Mouse (Mus musculus): Measurements from ENCODE around the gene Tyro3. TPM values are rescaled to one million over a fixed set of nuclear protein-coding genes. Genes with fewer than 3 reads are reported as not detected.
A peak's percentile ranks its signal among the peaks of the same experiment; 100 is the strongest.

Tyro3 gene
- polyA plus RNA-seq, 1 experiment from 2014 or later, result 7.3 TPM

DNA sequence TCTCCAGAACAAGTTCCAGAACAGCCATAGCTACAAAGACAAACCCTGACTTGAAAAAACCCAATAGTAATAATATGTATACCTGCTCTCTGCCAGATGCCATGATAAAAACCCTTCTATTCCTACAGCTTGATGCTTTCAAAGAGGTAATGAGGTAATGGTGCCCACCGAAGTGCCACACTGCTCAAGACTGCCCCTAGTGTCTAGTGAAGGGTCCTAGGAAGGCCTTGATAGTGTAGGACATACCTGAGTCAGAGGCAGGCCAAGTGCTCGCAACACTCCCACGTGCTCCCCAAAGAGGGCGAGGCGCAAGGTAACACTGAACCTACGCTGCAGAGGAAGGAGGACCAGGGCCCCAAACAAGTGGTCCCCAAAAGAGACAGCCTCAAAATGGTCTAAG is 30.3 kb upstream of the Tyro3 start:
- Histone ChIP-seq H3K27me3 (ENCODE audit: control insufficient read depth, insufficient read depth, low read length) (no peaks in the 10 kb centered on the region), H3K36me3 (ENCODE audit: control insufficient read depth, insufficient read depth, low read length) (peaks cover 30% of the 10 kb centered on the region), H3K9ac (ENCODE audit: low read depth, low read length) (no peak overlapping the region), H3K9me3 (replicated peaks; ENCODE audit: control insufficient read depth, low read length) (no peaks in the 10 kb centered on the region), H3K4me3 (ENCODE audit: low read depth, low read length) (no peak overlapping the region), H3K4me2 (no peak overlapping the region), H3K27ac (ENCODE audit: low read depth, low read length) (no peak overlapping the region), H3K4me1 (ENCODE audit: control insufficient read depth, insufficient read depth, low read length) (no peaks in the 10 kb centered on the region)
- no peak for ATAC-seq (replicated peaks; ENCODE audit: insufficient number of reproducible peaks, low FRiP score, low TSS enrichment)
- WGBS (ENCODE audit: insufficient replicate concordance), result 90% methylated on average over 6 of the region's 6 CpGs

- WGBS (ENCODE audit: insufficient replicate concordance), result under 1% methylated on average over 44 of the region's 44 CpGs
- H3K36me3 ChIP-seq (ENCODE audit: control insufficient read depth, insufficient read depth, low read length), result peaks cover 4% of the 10 kb centered on the region; the same call in 1 of the 2 replicates
- 0 out of 2 replicates have a peak, but pooled peaks cover 4% of the 10 kb centered on the region for H3K4me1 ChIP-seq (ENCODE audit: control insufficient read depth, insufficient read depth, low read length)
- peak within 1 kb of the TSS; percentile 77 for H3K27ac ChIP-seq (ENCODE audit: low read depth, low read length)
- H3K4me2 ChIP-seq, result peak within 1 kb of the TSS; percentile 80
- H3K4me3 ChIP-seq (ENCODE audit: low read depth, low read length), result peak within 1 kb of the TSS; percentile 62
- peak within 1 kb of the TSS; percentile 73 for H3K9ac ChIP-seq (ENCODE audit: low read depth, low read length)
- no peaks in the 10 kb centered on the region for H3K27me3 ChIP-seq (ENCODE audit: control insufficient read depth, insufficient read depth, low read length)
- no peaks in the 10 kb centered on the region for H3K9me3 ChIP-seq (replicated peaks; ENCODE audit: control insufficient read depth, low read length)
- ATAC-seq (replicated peaks; ENCODE audit: insufficient number of reproducible peaks, low FRiP score, low TSS enrichment), result peak; percentile 86
Measured at GRCm38 (mm10) chr2:119787206-119787883, 10.2 kb upstream of the Tyro3 start, which contains the start of gene Rpap1. Gene Rpap1, minus strand, starts transcription at chr2:119787537.

DNA sequence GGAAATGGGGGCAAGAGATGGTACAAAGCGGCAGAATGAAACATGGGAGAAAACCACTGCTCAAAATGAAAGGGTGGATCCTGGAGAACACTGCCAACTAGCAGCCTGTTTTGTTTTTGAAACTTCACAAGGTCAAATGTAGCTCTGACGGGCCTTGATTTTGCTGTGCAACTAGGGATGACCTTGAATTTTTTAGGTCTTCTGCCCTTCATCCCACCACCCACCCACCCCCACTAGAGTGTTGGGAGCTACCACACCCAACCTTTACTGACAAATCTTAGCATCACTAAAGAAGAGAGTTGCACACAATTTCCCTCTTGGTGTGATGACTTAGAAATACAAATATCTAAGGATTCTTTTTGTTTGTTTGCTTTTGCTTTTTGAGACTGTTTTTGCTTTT is 7.5 kb upstream of the Tyro3 start:
- Histone ChIP-seq H3K27me3 (ENCODE audit: control insufficient read depth, insufficient read depth, low read length) (no peaks in the 10 kb centered on the region), H3K27ac (ENCODE audit: low read depth, low read length) (no peak overlapping the region), H3K9ac (ENCODE audit: low read depth, low read length) (no peak overlapping the region), H3K4me3 (ENCODE audit: low read depth, low read length) (no peak overlapping the region), H3K4me2 (no peak overlapping the region), H3K36me3 (ENCODE audit: control insufficient read depth, insufficient read depth, low read length) (no peaks in the 10 kb centered on the region), H3K4me1 (ENCODE audit: control insufficient read depth, insufficient read depth, low read length) (0 out of 2 replicates have a peak, but pooled peaks cover 4% of the 10 kb centered on the region), H3K9me3 (replicated peaks; ENCODE audit: control insufficient read depth, low read length) (no peaks in the 10 kb centered on the region)
- 73% methylated on average over 2 of the region's 2 CpGs for WGBS (ENCODE audit: insufficient replicate concordance)
- no peak for ATAC-seq (replicated peaks; ENCODE audit: insufficient number of reproducible peaks, low FRiP score, low TSS enrichment)

- peak overlapping the region; percentile 3; the same call in 1 of the 2 replicates for H3K27ac ChIP-seq (ENCODE audit: low read depth, low read length)
- peaks cover 24% of the 10 kb centered on the region for H3K4me1 ChIP-seq (ENCODE audit: control insufficient read depth, insufficient read depth, low read length)
- peaks cover 20% of the 10 kb centered on the region for H3K27me3 ChIP-seq (ENCODE audit: control insufficient read depth, insufficient read depth, low read length)
- WGBS (ENCODE audit: insufficient replicate concordance), result 10% methylated on average over 13 of the region's 13 CpGs
- no peak overlapping the region for H3K9ac ChIP-seq (ENCODE audit: low read depth, low read length)
- no peak for ATAC-seq (replicated peaks; ENCODE audit: insufficient number of reproducible peaks, low FRiP score, low TSS enrichment)
- no peaks in the 10 kb centered on the region for H3K9me3 ChIP-seq (replicated peaks; ENCODE audit: control insufficient read depth, low read length)
- H3K36me3 ChIP-seq (ENCODE audit: control insufficient read depth, insufficient read depth, low read length), result no peaks in the 10 kb centered on the region
- peak overlapping the region; percentile 99 for H3K4me2 ChIP-seq
- 0 out of 2 replicates have a peak overlapping the region, but pooled peaks have one; percentile 8 for H3K4me3 ChIP-seq (ENCODE audit: low read depth, low read length)
Measured at GRCm38 (mm10) chr2:119798246-119798927, 854 bp downstream of the Tyro3 start.

DNA sequence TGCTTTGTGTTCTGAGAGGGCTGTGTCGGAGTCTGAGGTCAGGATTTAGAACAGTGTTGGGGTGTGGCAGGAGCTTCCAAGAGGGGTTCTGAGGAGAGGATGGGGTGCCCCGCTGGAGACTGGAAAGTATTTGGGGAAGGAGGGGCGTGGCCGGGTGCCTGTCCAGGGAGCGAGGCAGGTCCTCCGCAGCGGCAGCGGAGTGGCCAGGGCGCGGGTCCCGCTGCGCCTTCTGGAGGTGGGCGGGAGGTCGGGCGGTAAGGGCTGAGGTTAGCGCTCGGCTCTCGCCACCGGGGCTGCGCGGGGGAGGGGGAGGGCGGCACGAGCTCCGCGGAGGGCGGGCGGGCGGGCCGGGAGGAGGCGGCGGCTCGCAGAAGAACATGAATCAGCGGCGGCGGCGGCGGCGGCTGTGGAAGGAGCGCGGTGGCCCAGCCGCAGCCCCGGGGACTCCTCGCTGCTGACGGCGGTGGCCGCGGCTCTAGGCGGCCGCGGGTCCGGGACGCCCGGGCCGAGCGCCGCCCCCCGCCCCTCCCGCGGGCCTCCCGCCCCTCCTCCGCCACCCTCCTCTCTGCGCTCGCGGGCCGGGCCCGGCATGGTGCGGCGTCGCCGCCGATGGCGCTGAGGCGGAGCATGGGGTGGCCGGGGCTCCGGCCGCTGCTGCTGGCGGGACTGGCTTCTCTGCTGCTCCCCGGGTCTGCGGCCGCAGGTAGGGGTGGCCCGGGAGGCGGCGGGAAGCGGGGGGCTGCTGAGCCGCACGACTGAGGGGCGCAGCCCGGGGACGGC is 1.8 kb downstream of the Tyro3 start:
- Histone ChIP-seq H3K4me3 (ENCODE audit: low read depth, low read length) (peak overlapping the region; percentile 73), H3K4me2 (peak overlapping the region; percentile 99), H3K9ac (ENCODE audit: low read depth, low read length) (peak overlapping the region; percentile 79), H3K27me3 (ENCODE audit: control insufficient read depth, insufficient read depth, low read length) (peaks cover 20% of the 10 kb centered on the region), H3K36me3 (ENCODE audit: control insufficient read depth, insufficient read depth, low read length) (no peaks in the 10 kb centered on the region), H3K9me3 (replicated peaks; ENCODE audit: control insufficient read depth, low read length) (no peaks in the 10 kb centered on the region), H3K4me1 (ENCODE audit: control insufficient read depth, insufficient read depth, low read length) (peaks cover 30% of the 10 kb centered on the region), H3K27ac (ENCODE audit: low read depth, low read length) (no peak overlapping the region)
- ATAC-seq (replicated peaks; ENCODE audit: insufficient number of reproducible peaks, low FRiP score, low TSS enrichment), result peak; percentile 56
- under 1% methylated on average over 51 of the region's 89 CpGs for WGBS (ENCODE audit: insufficient replicate concordance)

GRCm38 (mm10) chr2:119799961-119800550 is 2.5 kb downstream of the Tyro3 start:
- Histone ChIP-seq H3K4me2 (peak overlapping the region; percentile 99), H3K36me3 (ENCODE audit: control insufficient read depth, insufficient read depth, low read length) (no peaks in the 10 kb centered on the region), H3K27ac (ENCODE audit: low read depth, low read length) (no peak overlapping the region), H3K9ac (ENCODE audit: low read depth, low read length) (peak overlapping the region; percentile 79), H3K9me3 (replicated peaks; ENCODE audit: control insufficient read depth, low read length) (no peaks in the 10 kb centered on the region), H3K4me3 (ENCODE audit: low read depth, low read length) (peak overlapping the region; percentile 73), H3K27me3 (ENCODE audit: control insufficient read depth, insufficient read depth, low read length) (peaks cover 20% of the 10 kb centered on the region), H3K4me1 (ENCODE audit: control insufficient read depth, insufficient read depth, low read length) (peaks cover 37% of the 10 kb centered on the region)
- peak; percentile 12 for ATAC-seq (replicated peaks; ENCODE audit: insufficient number of reproducible peaks, low FRiP score, low TSS enrichment)
- under 1% methylated on average over 19 of the region's 27 CpGs for WGBS (ENCODE audit: insufficient replicate concordance)

DNA sequence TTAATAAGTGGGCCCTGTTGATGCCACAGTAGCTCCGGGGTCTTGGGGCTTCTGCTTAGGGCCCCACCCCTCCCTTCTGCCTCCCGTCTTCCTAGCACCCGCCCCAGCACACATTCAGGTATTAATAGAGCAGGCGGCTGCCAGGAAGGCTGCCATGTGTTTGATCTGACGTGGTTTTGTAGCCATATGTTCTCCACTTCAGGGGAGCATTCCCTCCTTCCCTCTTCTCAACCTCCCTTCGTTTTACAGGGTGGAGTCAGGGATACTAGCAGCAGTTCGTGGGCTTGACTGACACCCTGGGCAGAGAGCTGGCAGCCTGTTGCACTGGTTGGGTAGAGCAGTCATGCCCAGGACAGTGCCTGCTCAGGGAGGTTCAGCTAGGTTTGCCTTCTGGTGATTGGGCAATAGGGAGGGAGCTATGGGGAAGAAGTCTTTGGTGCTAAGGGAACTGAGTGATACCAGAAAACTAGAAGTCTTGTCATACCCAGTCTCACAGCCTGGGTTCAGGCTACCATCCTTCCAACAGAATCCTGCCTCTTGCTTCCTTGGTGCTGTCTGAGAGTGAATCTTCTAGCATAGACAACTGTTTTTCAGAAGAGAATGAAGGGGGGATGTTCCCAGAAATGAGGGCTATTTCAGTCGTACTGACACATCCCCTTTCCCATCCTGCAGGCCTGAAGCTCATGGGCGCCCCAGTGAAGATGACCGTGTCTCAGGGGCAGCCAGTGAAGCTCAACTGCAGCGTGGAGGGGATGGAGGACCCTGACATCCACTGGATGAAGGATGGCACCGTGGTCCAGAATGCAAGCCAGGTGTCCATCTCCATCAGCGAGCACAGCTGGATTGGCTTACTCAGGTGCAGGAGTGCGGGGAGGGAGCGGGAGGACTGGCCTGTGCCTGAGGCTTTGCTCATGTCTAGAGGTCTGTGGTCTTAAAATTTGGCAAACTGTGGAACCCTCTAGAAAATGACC is 3.6 kb downstream of the Tyro3 start:
- Histone ChIP-seq H3K9ac (ENCODE audit: low read depth, low read length) (no peak overlapping the region), H3K4me3 (ENCODE audit: low read depth, low read length) (no peak overlapping the region), H3K9me3 (replicated peaks; ENCODE audit: control insufficient read depth, low read length) (no peaks in the 10 kb centered on the region), H3K27me3 (ENCODE audit: control insufficient read depth, insufficient read depth, low read length) (peaks cover 20% of the 10 kb centered on the region), H3K27ac (ENCODE audit: low read depth, low read length) (no peak overlapping the region), H3K36me3 (ENCODE audit: control insufficient read depth, insufficient read depth, low read length) (no peaks in the 10 kb centered on the region), H3K4me2 (peak overlapping the region; percentile 99), H3K4me1 (ENCODE audit: control insufficient read depth, insufficient read depth, low read length) (peaks cover 42% of the 10 kb centered on the region)
- 55% methylated on average over 15 of the region's 15 CpGs for WGBS (ENCODE audit: insufficient replicate concordance)
- no peak for ATAC-seq (replicated peaks; ENCODE audit: insufficient number of reproducible peaks, low FRiP score, low TSS enrichment)

All from heart, embryonic 11.5 days (tissue).